Mouse (Mus musculus) megakaryocyte progenitor cell, adult 5-6 weeks (primary cell): Measurements from ENCODE around the gene Hoxd11. TPM values are rescaled to one million over a fixed set of nuclear protein-coding genes. Genes with fewer than 3 reads are reported as not detected.

Experiments
- ATAC-seq: replicated peaks from 2 replicates; pipeline ENCODE4 v1.8.0; 2016; ENCODE audit warnings: mild to moderate bottlenecking, moderate TSS enrichment, inconsistent platforms; ENCODE audit not compliant: poor library complexity
- total RNA-seq, 2 experiments: library from RNA; stranded (forward) in 1 of 2; stranded (reverse) in 1 of 2; fragments of 157-497, 149-512 nt in 1 of 2; fragments of 200-1000 nt in 1 of 2; gene quantifications; 2 replicates each; pipeline versions ENCODE4 v1.2.3 to v1.2.4; 2015 to 2017

Gene Hoxd11
- total RNA-seq (2015) (not detected in 2 replicates), total RNA-seq (2017) (not detected in 2 replicates)

DNA sequence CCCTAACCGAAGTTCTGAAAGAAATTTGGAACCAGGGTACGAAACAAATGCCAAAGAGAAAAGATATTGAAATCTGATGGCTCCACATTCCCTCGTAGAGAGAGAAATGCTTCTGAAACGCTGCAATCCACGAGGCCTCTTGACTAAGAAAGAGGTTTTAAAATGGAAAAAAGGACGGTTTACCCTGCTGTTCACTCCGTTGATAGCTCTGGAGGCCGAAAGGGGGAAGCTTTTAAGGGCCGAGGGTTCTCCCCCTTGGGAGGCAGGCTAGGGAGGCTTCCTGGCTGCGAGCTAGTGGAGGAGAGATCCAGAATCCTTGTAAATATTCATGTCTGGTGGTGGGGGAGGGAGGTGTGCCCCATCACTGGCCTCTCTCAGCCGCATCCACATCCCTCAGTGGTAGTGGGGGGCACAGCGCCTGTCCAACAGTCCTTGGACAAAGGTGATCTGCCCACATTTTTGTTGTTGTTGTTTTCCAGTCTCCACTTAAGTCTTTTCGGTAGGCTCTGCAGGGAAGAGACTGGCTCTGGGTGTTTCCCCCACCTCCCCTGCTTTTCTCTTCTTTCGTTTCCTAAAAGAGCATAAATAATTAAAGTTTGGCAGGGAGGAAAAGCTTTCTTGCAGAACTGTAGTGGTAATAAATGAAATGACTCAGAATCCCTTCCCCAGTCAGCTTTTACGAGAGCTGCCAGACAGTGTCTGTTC, at the start of gene Hoxd11:
Gene Hoxd11, plus strand, starts transcription at position 667 of the 705 bp plus-strand sequence.
- no peak for ATAC-seq

DNA sequence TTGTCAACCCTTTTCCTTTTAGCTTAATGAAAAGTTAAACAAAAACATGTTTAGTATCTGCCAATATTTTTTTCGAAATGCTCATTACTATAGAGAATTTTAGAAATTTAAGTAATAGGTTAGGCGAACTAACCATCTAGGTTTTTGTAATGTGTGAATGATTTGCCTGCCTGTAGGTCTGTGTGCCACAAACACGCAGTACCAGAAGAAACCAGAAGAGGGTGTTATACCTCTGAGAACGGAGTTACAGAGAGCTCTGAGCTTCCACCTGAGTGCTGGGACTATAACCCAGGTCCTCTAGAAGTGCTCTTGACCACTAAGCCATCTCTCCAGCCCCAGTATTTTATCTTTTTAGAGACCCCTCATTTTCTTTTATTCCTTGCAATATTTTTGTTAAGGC, 43.9 kb upstream of the Hoxd11 start:
- no peak for ATAC-seq

DNA sequence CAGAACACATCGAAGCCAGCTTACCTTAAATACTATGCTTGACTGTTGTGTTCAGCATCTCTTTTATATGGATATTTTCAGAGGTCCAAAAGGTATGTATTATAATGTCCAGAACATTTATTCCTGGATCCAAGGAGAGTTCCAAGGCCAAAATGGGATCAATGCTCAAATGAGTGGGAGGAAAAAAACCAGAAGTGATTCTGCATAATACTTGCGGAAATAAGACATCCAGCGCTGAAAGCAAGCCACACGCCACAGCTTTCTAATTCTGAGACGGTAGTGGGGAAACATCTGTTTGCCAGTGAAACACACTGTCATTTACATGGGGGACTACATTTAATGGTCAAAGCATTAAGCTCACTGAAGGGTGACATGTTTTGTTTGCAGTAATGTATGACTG, 36.9 kb upstream of the Hoxd11 start:
- ATAC-seq: peak; percentile 64

DNA sequence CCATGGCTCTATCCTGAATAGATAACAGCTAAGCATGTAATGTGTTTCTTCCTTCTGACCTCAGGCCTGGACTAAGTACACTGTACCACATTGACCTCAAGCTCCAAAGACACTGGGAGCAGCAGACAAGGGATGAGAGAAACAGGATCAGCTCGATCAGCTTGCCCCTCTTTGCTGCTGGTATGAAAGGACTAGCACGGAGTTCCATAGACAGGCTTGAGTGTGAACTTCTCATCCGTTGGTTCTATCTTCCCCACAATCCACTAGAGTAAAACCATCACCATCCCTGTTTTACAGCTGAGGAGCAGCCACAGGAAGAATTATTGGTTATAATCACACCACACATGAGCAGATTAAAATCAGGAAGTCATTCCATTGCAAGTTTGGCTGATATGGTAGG, 33.7 kb upstream of the Hoxd11 start:
- no peak for ATAC-seq

DNA sequence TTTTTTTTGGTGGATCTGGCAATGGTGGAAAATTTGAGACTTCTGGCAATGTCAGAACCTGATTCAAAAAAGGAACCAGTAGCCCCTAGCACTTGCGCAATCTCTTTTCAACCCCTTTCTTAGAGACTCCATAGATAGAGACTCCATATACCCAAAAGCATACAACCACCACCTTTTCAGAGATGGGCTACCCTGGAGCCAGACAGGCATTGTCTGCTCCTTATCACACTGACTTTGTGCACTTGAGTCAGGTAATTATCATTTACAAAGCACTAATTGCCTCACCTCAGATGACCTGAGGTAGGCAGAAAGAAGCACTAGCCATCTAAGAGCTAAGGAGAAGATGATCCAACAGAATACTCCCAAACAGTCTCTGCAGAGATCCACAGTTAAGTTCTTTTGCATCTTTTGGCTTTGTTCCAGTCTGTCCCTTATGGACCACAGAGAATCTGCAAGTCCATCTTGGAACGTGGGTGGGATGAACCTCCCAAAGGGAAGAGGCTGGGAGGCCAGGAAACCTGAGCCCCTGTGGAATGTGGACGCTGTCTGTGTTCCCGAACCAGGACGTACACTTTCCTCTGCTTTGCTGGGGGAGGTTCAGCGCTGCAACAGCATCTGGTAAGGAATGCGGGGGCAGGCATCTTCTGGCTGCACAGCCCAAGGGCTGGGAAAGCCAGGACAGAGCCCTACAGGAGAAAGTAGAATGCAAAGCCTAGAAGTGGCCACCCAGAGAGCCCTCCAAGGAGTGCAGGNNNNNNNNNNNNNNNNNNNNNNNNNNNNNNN, 32.1 kb upstream of the Hoxd11 start:
- no peak for ATAC-seq

DNA sequence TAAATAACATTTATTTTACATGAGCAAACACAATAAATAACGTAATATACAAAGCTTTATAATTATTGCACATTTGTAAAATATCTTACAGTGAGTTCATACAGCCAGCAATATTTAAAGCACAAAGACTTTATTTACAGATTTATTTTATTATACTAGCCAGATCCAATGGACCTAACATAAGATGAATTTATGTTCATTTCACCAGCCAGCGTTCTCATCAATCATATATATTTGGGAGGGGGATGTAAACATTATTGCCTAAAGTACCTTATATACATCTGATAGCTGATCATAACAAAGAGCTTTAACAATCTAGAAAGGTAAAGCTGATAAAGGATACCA, 26.4 kb upstream of the Hoxd11 start:
- no peak for ATAC-seq

DNA sequence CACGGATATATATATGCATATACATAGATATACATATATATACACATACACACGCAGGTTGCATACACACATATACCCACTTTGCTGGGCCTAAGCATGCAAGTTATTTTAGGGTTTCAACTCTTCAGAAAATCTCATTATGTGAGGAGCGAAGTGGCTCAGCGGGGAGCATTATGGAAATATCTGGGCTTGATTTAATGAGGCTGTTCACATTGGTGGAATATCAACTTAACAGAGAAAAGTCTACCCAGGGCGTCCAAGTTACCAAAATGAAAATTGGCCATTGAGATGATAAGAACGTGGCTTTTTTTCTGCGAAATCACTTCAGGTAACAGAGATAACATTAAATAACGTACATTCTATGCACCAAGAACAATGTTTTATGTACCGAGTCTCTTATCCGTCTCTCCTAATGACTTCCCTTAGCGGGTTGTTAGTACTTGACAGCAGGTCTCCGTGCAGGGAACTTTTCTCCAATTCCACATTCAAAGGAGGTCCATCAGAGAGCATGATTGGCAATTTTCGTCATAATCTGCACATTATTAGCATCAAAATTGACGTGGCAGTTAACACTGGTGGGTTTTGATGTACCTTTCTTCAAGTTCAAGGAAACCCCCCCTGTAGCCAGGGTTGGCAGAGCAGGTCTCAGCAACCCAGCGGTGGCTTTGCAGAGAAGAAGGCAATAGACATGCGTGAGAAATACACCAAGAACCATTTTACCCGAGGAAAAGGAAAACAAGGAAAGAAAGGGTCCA, 25.4 kb upstream of the Hoxd11 start:
- ATAC-seq: no peak

DNA sequence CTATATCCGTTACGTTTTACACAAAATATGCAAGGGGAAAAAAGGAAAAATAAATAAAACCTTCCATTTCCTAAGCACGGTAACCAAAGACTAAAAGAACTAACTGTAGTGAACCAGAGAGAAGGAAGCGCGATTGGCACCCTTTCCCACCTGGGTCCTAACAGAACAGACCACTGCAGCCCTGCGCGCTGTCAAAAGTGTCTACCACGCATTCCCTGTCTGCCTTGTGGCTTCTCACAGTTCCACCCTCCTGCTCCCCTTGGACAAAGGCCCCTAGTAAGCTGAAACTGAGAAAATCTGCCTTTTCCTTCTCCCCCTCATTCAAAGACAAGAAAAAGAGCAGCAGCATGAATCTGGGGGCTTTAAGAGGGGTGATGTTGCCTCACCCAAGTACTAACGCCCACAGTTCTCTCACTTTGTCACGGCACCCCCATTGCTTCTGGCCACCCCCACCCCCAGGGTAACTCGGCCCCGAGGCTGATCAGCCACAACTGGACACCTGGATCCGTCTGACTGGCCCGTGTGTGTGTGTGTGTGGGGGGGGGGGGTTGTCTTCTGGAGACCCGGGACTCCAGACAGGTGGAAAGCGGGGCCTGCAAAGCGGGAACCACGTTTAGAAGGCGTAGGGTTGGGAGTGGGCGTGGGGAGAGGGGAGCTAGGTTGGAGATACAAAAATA, 24.5 kb upstream of the Hoxd11 start:
- no peak for ATAC-seq

DNA sequence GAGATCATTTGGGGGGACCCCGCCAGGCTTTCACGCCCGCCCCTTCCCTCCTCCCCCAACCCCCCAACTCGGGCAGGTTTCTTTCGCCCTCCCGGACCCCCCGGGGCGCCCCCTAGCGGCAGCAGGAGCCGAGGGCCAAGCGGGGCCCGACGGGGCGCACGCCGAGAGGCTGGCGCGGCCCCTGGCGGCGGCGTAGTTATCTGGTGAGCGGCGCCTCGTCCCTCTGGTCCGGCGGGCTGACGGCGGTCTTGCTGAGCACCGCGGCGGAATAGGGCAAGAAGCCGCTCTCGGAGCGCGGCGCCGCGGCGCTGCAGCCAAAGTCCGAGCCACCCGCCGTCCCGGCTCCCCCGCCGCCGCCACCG, 24.0 kb upstream of the Hoxd11 start:
- ATAC-seq: peak; percentile 44; the same call in 1 of the 2 replicates

DNA sequence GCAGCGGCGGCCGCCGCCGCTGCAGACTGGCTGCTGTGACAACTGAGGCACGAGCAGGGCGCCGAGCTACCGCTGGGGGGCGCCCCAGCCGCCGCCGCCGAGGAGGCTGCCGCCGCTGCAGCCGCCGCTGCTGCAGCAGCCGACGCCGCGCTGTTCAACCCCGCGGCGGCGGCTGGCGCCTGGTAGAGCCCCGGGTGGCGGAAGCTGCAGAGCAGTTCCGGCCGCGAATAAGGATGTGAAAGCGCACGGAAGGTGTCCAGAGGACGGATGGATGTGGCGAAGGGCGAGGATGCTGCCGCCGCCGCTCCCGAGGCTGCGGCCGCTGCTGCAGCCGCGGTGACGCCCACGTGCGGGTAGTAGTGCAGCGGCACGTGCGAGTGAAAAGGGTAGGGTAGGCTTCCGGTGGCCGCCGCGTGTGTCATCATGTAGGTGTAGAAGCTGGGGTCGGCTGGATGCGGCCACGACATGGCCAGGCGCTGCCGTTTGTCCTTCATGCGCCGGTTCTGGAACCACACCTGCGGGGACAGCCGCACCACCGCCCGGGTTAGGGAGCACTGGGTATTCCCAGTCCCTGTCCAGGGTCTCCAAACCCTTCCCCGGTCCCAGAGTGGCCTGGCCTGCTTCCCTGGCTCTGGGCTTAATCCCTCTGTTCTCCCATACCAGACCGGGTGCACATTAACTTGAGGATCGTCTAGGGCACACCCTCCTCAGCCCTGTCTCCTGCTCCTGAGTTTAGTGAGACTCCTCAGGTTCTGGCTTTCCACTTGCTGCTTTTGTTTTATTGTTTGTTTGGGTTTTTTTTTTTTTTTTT, 23.3 kb upstream of the Hoxd11 start:
- peak; percentile 73 for ATAC-seq

DNA sequence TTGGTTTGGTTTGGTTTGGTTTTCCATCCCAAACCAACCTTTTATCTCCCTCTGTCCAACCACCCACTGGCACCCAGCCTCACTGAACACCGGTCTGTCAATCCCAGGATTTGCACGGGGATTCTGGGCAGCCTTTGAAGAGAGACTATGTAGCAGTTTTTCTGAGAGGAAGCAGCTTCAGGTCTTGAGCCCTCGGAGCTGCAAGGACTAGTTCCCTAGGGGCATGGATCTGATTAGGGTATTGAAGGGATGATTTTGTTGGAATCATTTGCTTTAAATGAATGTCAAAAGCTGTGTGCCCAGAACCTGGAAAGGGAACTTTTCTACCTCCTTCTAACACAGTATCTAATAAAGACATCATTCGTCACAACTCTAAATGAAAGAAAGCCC, 22.7 kb upstream of the Hoxd11 start:
- ATAC-seq: no peak

DNA sequence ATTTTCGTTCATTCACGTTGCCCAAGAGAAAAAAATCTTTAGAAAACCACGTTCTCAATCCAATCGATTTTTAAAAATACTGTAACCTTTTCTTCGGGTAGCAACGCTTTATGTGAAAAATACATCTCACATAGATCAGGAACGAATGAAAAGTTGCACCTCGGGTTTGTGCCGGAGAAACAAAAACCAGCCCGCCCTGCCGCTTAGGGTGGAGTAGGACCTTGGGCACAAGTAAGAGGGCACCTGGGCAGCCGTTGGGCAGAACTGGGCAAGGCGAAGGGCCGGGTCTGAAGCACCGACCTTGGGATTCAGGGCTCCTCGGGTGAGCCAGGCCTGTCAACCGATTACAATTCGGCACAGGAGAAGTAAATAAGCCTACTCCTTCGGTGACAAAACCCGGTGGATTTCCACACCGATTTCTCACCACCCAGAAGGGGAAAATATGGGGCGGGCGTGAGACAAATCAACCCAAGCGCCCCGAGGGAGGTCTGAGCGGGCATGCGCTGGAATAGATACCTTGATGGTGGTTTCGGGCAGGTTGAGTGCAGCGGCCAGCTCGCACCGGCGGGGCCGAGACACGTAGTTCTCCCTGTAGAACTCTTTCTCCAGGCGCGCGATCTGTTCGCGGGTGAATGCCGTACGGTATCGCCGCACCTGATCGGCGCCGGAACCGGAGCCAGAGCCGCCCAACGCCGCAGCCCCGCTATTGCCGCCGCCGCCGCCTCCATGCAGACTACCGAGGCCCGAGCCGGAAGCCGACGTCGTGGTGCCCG, 21.9 kb upstream of the Hoxd11 start:
- no peak for ATAC-seq

DNA sequence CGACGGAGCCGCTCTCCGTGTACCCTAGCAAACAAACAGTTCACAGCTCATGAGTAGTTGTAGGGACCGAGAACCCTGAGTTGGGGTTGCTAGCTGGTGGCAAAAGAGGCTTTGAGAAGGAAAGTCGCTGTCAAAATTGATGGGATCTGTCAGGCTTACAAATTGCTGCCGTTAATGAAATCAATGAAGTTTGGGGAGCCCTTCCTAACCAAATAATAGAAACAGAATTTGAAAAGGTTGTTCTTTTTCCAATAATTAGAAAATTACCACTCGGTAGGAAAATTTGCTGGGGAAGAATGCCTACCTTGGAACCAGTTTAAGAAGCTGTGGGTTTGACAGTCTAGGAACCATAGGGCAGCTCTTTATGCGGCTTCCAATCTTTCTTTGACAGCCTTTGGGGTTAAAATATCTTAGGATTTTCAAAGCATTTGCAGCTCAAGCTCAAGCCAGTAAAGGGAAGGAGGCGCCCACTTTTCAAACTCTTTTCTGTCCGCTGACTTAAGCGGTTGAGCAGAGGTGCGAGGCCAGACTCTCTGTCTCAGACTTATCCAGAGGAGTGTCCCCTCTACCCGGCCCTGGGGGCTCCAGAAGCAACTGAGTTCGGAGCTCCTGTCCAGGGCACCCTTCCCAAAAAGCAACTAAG, 21.2 kb upstream of the Hoxd11 start:
- ATAC-seq: no peak

DNA sequence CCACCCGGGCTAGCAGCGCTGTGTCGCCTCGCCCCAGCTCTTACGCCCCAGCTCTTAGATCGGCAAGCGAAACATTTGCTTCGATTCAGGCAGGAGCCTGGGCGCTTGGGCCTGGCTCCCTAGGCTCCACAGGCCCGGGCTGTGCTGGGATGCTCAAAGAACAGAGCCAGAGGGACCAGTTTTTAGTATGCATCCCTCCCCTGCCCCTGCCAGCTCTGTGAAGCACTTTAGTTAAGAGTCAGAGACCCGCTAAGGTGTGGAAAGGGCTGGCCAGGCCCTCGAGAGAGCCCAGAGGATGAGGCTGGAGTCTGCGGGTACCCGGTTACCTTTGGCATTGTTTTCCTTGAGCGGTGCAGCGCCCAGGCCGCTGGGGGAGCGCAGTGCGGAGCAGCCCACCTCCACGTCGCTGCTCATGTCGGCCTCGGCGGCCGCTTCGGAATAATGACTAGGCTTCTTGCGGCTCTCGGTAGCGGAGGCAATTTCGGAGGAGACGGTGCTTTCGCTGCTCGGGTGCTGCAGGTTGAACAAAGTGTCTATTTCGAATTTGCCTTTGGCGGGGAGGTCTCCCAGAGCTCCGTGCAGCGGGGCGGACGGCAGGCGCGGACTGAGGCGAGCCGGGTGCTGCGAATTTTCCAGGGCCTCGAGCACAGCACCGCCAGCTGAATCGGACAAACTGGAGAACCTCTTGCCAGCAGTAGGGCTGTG, 20.5 kb upstream of the Hoxd11 start:
- no peak for ATAC-seq

DNA sequence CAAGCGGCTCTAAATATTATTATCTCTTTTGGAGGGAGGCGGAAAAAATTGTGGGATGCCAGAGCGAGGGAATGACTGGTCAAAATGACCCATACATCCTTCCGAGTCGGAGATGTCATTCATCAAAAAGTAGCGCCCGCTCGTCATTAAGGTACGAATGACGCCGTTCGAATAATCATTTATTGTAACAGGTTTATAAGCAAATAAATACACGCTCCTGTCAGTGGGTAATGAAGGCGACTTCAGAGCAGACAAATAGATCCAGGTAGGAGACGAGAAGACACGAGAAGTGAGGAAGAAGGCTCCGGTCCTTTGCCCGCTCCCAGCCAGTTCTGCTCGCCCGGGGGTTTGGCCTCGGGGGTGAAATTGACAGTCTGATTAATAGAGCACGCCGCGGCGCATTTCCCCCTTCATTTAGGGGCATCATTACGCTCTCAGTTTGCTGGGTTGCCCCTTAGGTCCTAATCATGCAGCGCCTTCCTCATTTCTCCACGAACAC, 19.8 kb upstream of the Hoxd11 start, which contains the start of gene Evx2:
Gene Evx2, minus strand, starts transcription at position 51 of the 499 bp plus-strand sequence.
- no peak for ATAC-seq

DNA sequence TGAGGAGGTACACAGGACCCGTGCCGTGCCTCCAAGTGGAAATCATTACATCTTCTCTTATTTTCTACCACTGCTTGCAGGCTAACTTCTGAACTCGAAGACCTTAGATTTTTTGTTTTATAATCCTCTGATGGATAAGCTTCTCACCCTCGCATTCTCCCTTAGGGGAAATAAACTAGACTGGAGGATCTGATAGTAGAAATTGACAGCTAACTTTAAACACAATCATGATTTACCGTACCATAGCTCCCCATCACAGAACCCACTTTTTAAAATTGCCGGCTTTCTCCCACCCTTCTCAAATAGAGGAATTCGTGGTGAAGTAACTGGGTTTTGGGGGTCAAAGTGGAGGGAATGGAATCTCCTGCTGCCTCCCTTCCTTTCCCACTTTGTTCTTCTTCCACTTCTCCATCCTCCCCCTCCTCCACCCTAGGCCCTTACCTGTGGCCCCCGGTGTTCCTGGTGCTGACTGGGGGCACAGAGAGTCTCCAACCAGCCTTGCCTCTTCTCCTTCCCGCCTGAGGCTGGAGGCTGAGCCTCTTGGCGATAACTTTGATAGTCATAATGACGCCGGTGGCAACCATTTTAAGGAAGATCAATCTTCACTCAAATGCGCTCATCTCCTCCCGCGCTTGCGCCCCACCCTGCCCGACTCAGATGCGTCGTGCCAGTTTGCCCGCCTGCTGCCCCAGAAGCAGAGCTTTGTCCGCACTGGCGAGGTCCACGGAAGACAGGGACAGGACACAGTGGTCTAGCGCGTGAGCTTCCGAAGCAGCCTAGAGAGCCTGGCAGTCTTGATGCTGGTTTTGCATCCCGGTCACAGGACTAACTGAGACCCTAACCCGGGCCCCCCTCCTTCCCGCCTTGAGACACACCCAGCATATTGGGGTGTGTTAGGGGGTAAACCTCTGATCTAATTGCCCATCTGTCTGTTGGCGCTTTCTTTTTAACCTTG, 18.7 kb upstream of the Hoxd11 start:
- ATAC-seq: no peak

DNA sequence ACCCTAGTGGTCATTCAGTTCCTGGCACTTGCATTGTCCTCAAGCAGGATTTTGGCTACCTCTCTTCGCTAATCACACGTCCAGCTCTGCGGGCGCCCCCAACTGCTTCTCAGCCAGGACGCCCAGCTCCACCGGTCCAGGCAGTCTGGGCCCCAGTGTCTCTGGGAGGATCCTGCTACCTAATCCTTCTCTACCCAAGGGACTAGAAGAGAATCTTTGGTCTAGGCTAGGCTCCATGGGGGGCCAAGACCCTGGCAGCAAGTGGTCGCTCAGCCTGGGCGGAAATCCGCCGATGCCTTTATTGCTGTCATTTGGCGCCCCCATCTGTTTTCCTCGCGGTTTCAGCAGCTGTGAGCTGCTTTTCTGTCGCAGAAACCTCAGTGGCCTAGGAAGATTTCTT, 17.7 kb upstream of the Hoxd11 start:
- 0 out of 2 replicates have a peak, but pooled peaks have one; percentile 35 for ATAC-seq
